ENCODE assay signal across 33 mouse cellular contexts in the genomic region with DNA sequence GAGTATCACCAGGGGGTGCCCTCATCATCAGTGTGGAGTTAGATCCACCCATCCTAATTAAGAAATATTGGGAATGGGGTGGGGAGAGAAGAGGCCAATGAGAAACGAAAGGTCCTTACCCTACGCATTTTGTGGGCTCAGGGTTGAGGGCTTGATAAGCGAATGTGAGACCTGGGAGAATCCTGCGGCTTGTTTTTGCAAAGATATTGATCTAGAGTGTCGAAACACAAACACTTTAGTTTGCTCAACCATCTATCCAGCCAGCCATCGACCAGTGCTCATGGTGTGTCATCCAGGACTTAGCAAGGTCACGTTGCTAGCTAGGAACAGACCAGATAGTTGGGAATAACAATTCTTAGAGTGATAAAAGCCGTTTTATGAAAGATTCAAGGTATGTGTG. TPM values are rescaled to one million over a fixed set of nuclear protein-coding genes. Genes with fewer than 3 reads are reported as not detected.
A peak's percentile ranks its signal among the peaks of the same experiment; 100 is the strongest.
DNase-seq lines count a peak whose midpoint lies in the region; ATAC-seq lines count a peak whose summit lies in the region.
"Had no signal": no experiment of that assay in that cellular context is flagged by ENCODE, and none has a peak within 500 bp of the region (broad histone marks: within the 10 kb centered on the region; RNA-seq: fewer than 3 reads in every experiment).

No protein-coding gene starts in this region.

- peak; percentile 61 for DNase-seq in heart, adult 11 months
- no peak for DNase-seq in heart, embryonic 10.5 days (ENCODE audit: low spot score)
- peak; percentile 56 for DNase-seq in yolk sac, embryonic 10.5 days (ENCODE audit: low spot score)
- no peak for DNase-seq in lung, postnatal 36 days
- DNase-seq in layer of hippocampus, adult 18-20 months (ENCODE audit: low spot score in 2 of 2), result no peak
- DNase-seq: adrenal gland, postnatal 10 days; adrenal gland, postnatal 36 days; B cell, adult 2 months; cerebellum, adult 18-20 months; cerebellum, postnatal 10 days; cerebellum, postnatal 36 days; embryo, embryonic 11 days; forebrain, postnatal 0 days; gastrocnemius, adult 2 months; gastrocnemius, postnatal 14 days; heart, adult 18-20 months; heart, postnatal 14 days; heart, postnatal 4 days had no signal

- H3K9ac ChIP-seq in liver, embryonic 12.5 days, result no peak overlapping the region
- H3K9ac ChIP-seq in liver, embryonic 15.5 days, result no peak overlapping the region
- H3K9ac ChIP-seq in forebrain, embryonic 13.5 days, result no peak overlapping the region
- H3K9ac ChIP-seq: embryonic facial prominence, embryonic 13.5 days; forebrain, postnatal 0 days; heart, embryonic 13.5 days; hindbrain, embryonic 14.5 days had no signal

- no peaks in the 10 kb centered on the region for H3K4me1 ChIP-seq in heart, embryonic 10.5 days
- H3K4me1 ChIP-seq in liver, embryonic 12.5 days, result no peaks in the 10 kb centered on the region
- H3K4me1 ChIP-seq in liver, embryonic 15.5 days (replicated peaks), result no peaks in the 10 kb centered on the region
- H3K4me1 ChIP-seq in forebrain, embryonic 13.5 days, result no peaks in the 10 kb centered on the region
- H3K4me1 ChIP-seq: embryonic facial prominence, embryonic 10.5 days; embryonic facial prominence, embryonic 13.5 days; heart, embryonic 13.5 days had no signal

- no peaks in the 10 kb centered on the region for H3K36me3 ChIP-seq in heart, embryonic 10.5 days
- no peaks in the 10 kb centered on the region for H3K36me3 ChIP-seq in liver, embryonic 12.5 days
- H3K36me3 ChIP-seq in liver, embryonic 15.5 days (replicated peaks), result no peaks in the 10 kb centered on the region
- H3K36me3 ChIP-seq in forebrain, embryonic 13.5 days (ENCODE audit: poor library complexity, severe bottlenecking), result no peaks in the 10 kb centered on the region
- H3K36me3 ChIP-seq: embryonic facial prominence, embryonic 10.5 days; embryonic facial prominence, embryonic 13.5 days; G1E; heart, embryonic 13.5 days had no signal

- no peaks in the 10 kb centered on the region for H3K27me3 ChIP-seq in heart, embryonic 10.5 days (ENCODE audit: insufficient read depth, poor library complexity, severe bottlenecking)
- H3K27me3 ChIP-seq in liver, embryonic 12.5 days (replicated peaks), result 0 out of 2 replicates have a peak, but pooled peaks cover 2% of the 10 kb centered on the region
- H3K27me3 ChIP-seq in liver, embryonic 15.5 days, result no peaks in the 10 kb centered on the region
- no peaks in the 10 kb centered on the region for H3K27me3 ChIP-seq in forebrain, embryonic 13.5 days
- H3K27me3 ChIP-seq: embryonic facial prominence, embryonic 13.5 days; heart, embryonic 13.5 days; Patski had no signal

- no peak overlapping the region for H3K4me2 ChIP-seq in liver, embryonic 12.5 days
- no peak overlapping the region for H3K4me2 ChIP-seq in liver, embryonic 15.5 days
- H3K4me2 ChIP-seq in forebrain, embryonic 13.5 days, result no peak overlapping the region
- H3K4me2 ChIP-seq: embryonic facial prominence, embryonic 13.5 days; heart, embryonic 13.5 days; hindbrain, embryonic 14.5 days had no signal

- no peak overlapping the region for H3K4me3 ChIP-seq in heart, embryonic 10.5 days
- no peak overlapping the region for H3K4me3 ChIP-seq in liver, embryonic 12.5 days
- H3K4me3 ChIP-seq in liver, embryonic 15.5 days (replicated peaks), result no peak overlapping the region
- no peak overlapping the region for H3K4me3 ChIP-seq in forebrain, embryonic 13.5 days
- H3K4me3 ChIP-seq: embryonic facial prominence, embryonic 10.5 days; embryonic facial prominence, embryonic 13.5 days; erythroblast, embryonic 14.5 days; gastrocnemius, adult 2 months; heart, embryonic 13.5 days had no signal

- no peaks in the 10 kb centered on the region for H3K9me3 ChIP-seq in heart, embryonic 10.5 days
- H3K9me3 ChIP-seq in liver, embryonic 12.5 days (replicated peaks), result no peaks in the 10 kb centered on the region
- H3K9me3 ChIP-seq in liver, embryonic 15.5 days (replicated peaks), result no peaks in the 10 kb centered on the region
- no peaks in the 10 kb centered on the region for H3K9me3 ChIP-seq in forebrain, embryonic 13.5 days (replicated peaks)
- H3K9me3 ChIP-seq: embryonic facial prominence, embryonic 10.5 days; G1E; heart, embryonic 13.5 days had no signal

- ATAC-seq in liver, embryonic 12.5 days, result peak; percentile 52
- peak; percentile 81 for ATAC-seq in liver, embryonic 15.5 days (ENCODE audit: insufficient read depth)
- ATAC-seq in forebrain, embryonic 13.5 days, result no peak
- ATAC-seq: forebrain, embryonic 14.5 days; forebrain, postnatal 0 days; hindbrain, postnatal 0 days; Patski had no signal

- WGBS in heart, embryonic 10.5 days, result 77% methylated on average over 8 of the region's 8 CpGs
- WGBS in liver, embryonic 12.5 days (ENCODE audit: insufficient replicate concordance), result 65% methylated on average over 8 of the region's 8 CpGs
- 61% methylated on average over 8 of the region's 8 CpGs for WGBS in liver, embryonic 15.5 days (ENCODE audit: insufficient replicate concordance)
- WGBS in forebrain, embryonic 13.5 days, result 93% methylated on average over 8 of the region's 8 CpGs

- no peak overlapping the region for H3K27ac ChIP-seq in heart, embryonic 10.5 days
- no peak overlapping the region for H3K27ac ChIP-seq in liver, embryonic 12.5 days
- H3K27ac ChIP-seq in liver, embryonic 15.5 days (replicated peaks), result 0 out of 2 replicates have a peak overlapping the region, but pooled peaks have one; percentile 33
- no peak overlapping the region for H3K27ac ChIP-seq in forebrain, embryonic 13.5 days
- H3K27ac ChIP-seq: embryonic facial prominence, embryonic 10.5 days; embryonic facial prominence, embryonic 13.5 days; gastrocnemius, adult 2 months; heart, embryonic 13.5 days; hindbrain, embryonic 14.5 days; hindbrain, postnatal 0 days had no signal

RNA-seq across cellular contexts. Expression of a gene that starts 35.7 kb away (rescaled TPM):
- polyA plus RNA-seq in heart, embryonic 10.5 days (2016; fragmentation: Nextera tagmentation; extraction: Ambion mirVana), result 386 and 404 TPM in 2 replicates
- 357 and 402 TPM in 2 replicates for polyA plus RNA-seq in liver, embryonic 12.5 days (2016; fragmentation: Nextera tagmentation; extraction: Ambion mirVana)
- polyA plus RNA-seq in liver, embryonic 15.5 days (2015; fragmentation: Nextera tagmentation; extraction: Ambion mirVana), result 283 and 287 TPM in 2 replicates
- 100 to 1,000 TPM; 278 to 306 TPM for total RNA-seq in layer of hippocampus, adult 18-20 months (2021)
- polyA plus RNA-seq in forebrain, embryonic 13.5 days (2015; fragmentation: Nextera tagmentation; extraction: Ambion mirVana), result 528 and 549 TPM in 2 replicates

RNA-seq across cellular contexts. Expression of a gene that starts 58.9 kb away (rescaled TPM):
- polyA plus RNA-seq in heart, embryonic 10.5 days (2016; fragmentation: Nextera tagmentation; extraction: Ambion mirVana), result 0.55 and 0.58 TPM in 2 replicates
- polyA plus RNA-seq in liver, embryonic 12.5 days (2016; fragmentation: Nextera tagmentation; extraction: Ambion mirVana), result 0.57 and 0.60 TPM in 2 replicates
- 12.9 and 21.9 TPM in 2 replicates for polyA plus RNA-seq in liver, embryonic 15.5 days (2015; fragmentation: Nextera tagmentation; extraction: Ambion mirVana)
- not detected for total RNA-seq in layer of hippocampus, adult 18-20 months (2021)
- polyA plus RNA-seq in forebrain, embryonic 13.5 days (2015; fragmentation: Nextera tagmentation; extraction: Ambion mirVana), result 0.54 and 0.62 TPM in 2 replicates
- total RNA-seq: adrenal gland, adult 18-20 months; adrenal gland, postnatal 36 days; forebrain, postnatal 0 days; gastrocnemius, adult 2 months; gastrocnemius, postnatal 14 days; heart, adult 18-20 months; heart, postnatal 14 days; heart, postnatal 4 days; hindbrain, postnatal 0 days had no signal
- polyA plus RNA-seq: cortical plate, adult 2 months; erythroblast, embryonic 14.5 days; forebrain, postnatal 0 days; frontal cortex, adult 2 months; G1E had no signal

Comparison
In these comparisons a context has a peak if more than half of its experiments do, and no peak if none do; other contexts are left out.
1. DNase-seq: peak in heart, adult 11 months (single experiment) and yolk sac, embryonic 10.5 days (single experiment); none in heart, embryonic 10.5 days (single experiment), lung, postnatal 36 days (single experiment) and layer of hippocampus, adult 18-20 months (0 of 2).